Mouse (Mus musculus) megakaryocyte, embryonic 14.5 days (primary cell): ENCODE data around the gene Col4a3bp.

Experiments
- FLI1 ChIP-seq: IDR thresholded peaks from 2 replicates; pipeline ENCODE4 v1.6.1; 2012; ENCODE audit warnings: low read length, inconsistent platforms, mixed read lengths
- GATA1 ChIP-seq: IDR thresholded peaks from 3 replicates; pipeline ENCODE4 v1.6.1; 2012; ENCODE audit warnings: mixed read lengths, low read length, inconsistent platforms, borderline replicate concordance

DNA sequence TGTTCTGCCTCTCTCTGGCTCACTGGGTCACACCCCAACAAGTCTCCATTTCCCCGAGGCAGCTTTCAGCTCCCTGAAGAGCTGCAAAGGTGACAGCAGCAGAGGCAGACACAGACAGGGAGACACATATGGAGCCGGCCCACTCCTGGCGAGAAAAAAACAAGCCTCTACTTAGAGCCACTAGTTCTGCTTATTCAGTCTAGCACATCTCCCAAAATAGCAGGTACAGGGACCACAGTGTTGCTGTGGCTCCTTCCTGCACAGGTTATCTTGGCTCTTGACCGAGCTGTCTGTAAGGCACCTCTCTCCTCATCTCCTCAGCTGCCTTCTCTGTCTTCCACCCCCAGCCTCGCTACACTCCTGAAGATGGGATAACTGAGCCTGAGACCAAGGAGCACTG, 142.4 kb downstream of the Col4a3bp start:
- TF ChIP-seq GATA1 (no peak), FLI1 (no peak)
